27 mouse cellular contexts compared by ENCODE assay signal in the genomic region with DNA sequence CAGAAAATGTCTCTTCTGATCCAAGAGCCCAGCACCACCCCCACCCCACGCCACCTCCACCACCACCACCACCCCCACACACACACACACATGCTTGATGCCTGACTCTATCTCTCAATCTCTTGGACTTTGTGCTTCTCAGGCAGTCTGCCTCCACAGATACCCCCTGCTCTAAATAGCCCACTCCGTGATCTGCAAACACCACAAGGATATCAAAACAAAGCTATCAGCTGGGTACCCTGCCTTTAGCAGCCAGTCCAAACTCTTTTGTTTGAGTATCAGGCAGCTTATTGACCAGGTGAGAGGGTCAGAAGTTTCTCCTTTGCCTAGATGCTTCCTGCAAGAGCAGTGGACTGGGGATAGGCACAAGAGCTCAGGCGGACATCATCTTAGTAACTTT. TPM values are rescaled to one million over a fixed set of nuclear protein-coding genes. Genes with fewer than 3 reads are reported as not detected.
DNase-seq lines count a peak whose midpoint lies in the region; ATAC-seq and TF ChIP-seq lines count a peak whose summit lies in the region.
"Had no signal": no experiment of that assay in that cellular context is flagged by ENCODE, and none has a peak within 500 bp of the region (broad histone marks: within the 10 kb centered on the region; RNA-seq: fewer than 3 reads in every experiment).

No protein-coding gene starts in this region.

- peaks cover 64% of the 10 kb centered on the region for H3K36me3 ChIP-seq in midbrain, embryonic 10.5 days
- no peaks in the 10 kb centered on the region for H3K36me3 ChIP-seq in midbrain, embryonic 14.5 days (ENCODE audit: control insufficient read depth, insufficient read depth, low read length)
- no peaks in the 10 kb centered on the region for H3K36me3 ChIP-seq in stomach, embryonic 15.5 days
- H3K36me3 ChIP-seq: heart, embryonic 12.5 days; heart, embryonic 15.5 days; hindbrain, embryonic 15.5 days had no signal

- DNase-seq in layer of hippocampus, adult 2 months (ENCODE audit: low spot score in 2 of 2): no peak
- no peak for DNase-seq in layer of hippocampus, postnatal 10 days (ENCODE audit: low spot score in 2 of 2)
- no peak for DNase-seq in midbrain, embryonic 10.5 days (ENCODE audit: low spot score)
- DNase-seq in midbrain, embryonic 14.5 days: no peak
- peak; percentile 80 for DNase-seq in yolk sac, embryonic 10.5 days (ENCODE audit: low spot score)
- no peak for DNase-seq in thymus, postnatal 14 days
- no peak for DNase-seq in adipocyte (ENCODE audit: low spot score)
- DNase-seq: adrenal gland, adult 8-10 months; adrenal gland, postnatal 25 days; B cell, adult 2 months; cerebellum, adult 11-12 months; cerebellum, adult 8-10 months; cerebellum, postnatal 10 days; cerebellum, postnatal 36 days; embryo, embryonic 11 days; gastrocnemius, postnatal 14 days; heart, adult 18-20 months; heart, postnatal 10 days; heart, postnatal 36 days had no signal

- WGBS in midbrain, embryonic 10.5 days: 80% methylated on average over 3 of the region's 3 CpGs
- WGBS in midbrain, embryonic 14.5 days: 85% methylated on average over 3 of the region's 3 CpGs
- 59% methylated on average over 3 of the region's 3 CpGs for WGBS in stomach, embryonic 15.5 days

- H3K27me3 ChIP-seq in midbrain, embryonic 10.5 days (ENCODE audit: low read depth, poor library complexity, severe bottlenecking): no peaks in the 10 kb centered on the region
- H3K27me3 ChIP-seq in midbrain, embryonic 14.5 days (ENCODE audit: control insufficient read depth, insufficient read depth, low read length): no peaks in the 10 kb centered on the region
- H3K27me3 ChIP-seq in stomach, embryonic 15.5 days (replicated peaks): no peaks in the 10 kb centered on the region
- H3K27me3 ChIP-seq: CH12.LX; hindbrain, embryonic 15.5 days had no signal

- ATAC-seq in midbrain, embryonic 14.5 days (ENCODE audit: low FRiP score, low TSS enrichment): no peak
- ATAC-seq in stomach, embryonic 15.5 days (ENCODE audit: insufficient read depth, low FRiP score, low read depth): peak; percentile 53; the same call in 1 of the 2 replicates
- ATAC-seq: forebrain, embryonic 13.5 days; forebrain, embryonic 16.5 days had no signal

- H3K4me3 ChIP-seq in layer of hippocampus, adult 2 months: no peak overlapping the region
- no peak overlapping the region for H3K4me3 ChIP-seq in midbrain, embryonic 10.5 days
- H3K4me3 ChIP-seq in midbrain, embryonic 14.5 days (replicated peaks; ENCODE audit: low read depth, low read length): no peak overlapping the region
- H3K4me3 ChIP-seq in stomach, embryonic 15.5 days (replicated peaks): no peak overlapping the region
- H3K4me3 ChIP-seq: forebrain, embryonic 10.5 days; forebrain, embryonic 13.5 days; heart, embryonic 12.5 days; heart, embryonic 15.5 days; hindbrain, embryonic 15.5 days had no signal

- no peak overlapping the region for H3K4me2 ChIP-seq in midbrain, embryonic 14.5 days (ENCODE audit: low read length)
- H3K4me2 ChIP-seq in stomach, embryonic 15.5 days: no peak overlapping the region
- H3K4me2 ChIP-seq: forebrain, embryonic 13.5 days; heart, embryonic 12.5 days; heart, embryonic 15.5 days; hindbrain, embryonic 15.5 days had no signal

- H3K9ac ChIP-seq in midbrain, embryonic 14.5 days (replicated peaks; ENCODE audit: low read length): no peak overlapping the region
- H3K9ac ChIP-seq in stomach, embryonic 15.5 days: no peak overlapping the region
- H3K9ac ChIP-seq: forebrain, embryonic 13.5 days; heart, embryonic 12.5 days; heart, embryonic 15.5 days; hindbrain, embryonic 15.5 days had no signal

- no peaks in the 10 kb centered on the region for H3K9me3 ChIP-seq in midbrain, embryonic 10.5 days (replicated peaks)
- no peaks in the 10 kb centered on the region for H3K9me3 ChIP-seq in midbrain, embryonic 14.5 days (ENCODE audit: control insufficient read depth, low read length)
- H3K9me3 ChIP-seq in stomach, embryonic 15.5 days: no peaks in the 10 kb centered on the region
- H3K9me3 ChIP-seq: forebrain, embryonic 10.5 days; forebrain, embryonic 13.5 days; heart, embryonic 12.5 days; heart, embryonic 15.5 days; hindbrain, embryonic 15.5 days had no signal

- 0 out of 2 replicates have a peak overlapping the region, but pooled peaks have one; percentile 46 for H3K27ac ChIP-seq in layer of hippocampus, adult 2 months
- H3K27ac ChIP-seq in midbrain, embryonic 10.5 days (replicated peaks): 0 out of 2 replicates have a peak overlapping the region, but pooled peaks have one; percentile 15
- H3K27ac ChIP-seq in midbrain, embryonic 14.5 days (replicated peaks; ENCODE audit: low read depth, low read length): no peak overlapping the region
- H3K27ac ChIP-seq in stomach, embryonic 15.5 days: no peak overlapping the region
- H3K27ac ChIP-seq: forebrain, embryonic 10.5 days; forebrain, embryonic 13.5 days; heart, embryonic 15.5 days; hindbrain, embryonic 15.5 days had no signal

- TF ChIP-seq CTCF in layer of hippocampus, adult 2 months (conservative IDR thresholded peaks at IDR 0.05): no peak

- peaks cover 83% of the 10 kb centered on the region for H3K4me1 ChIP-seq in midbrain, embryonic 10.5 days
- 0 out of 2 replicates have a peak, but pooled peaks cover 11% of the 10 kb centered on the region for H3K4me1 ChIP-seq in midbrain, embryonic 14.5 days (ENCODE audit: control insufficient read depth, insufficient read depth, low read length)
- H3K4me1 ChIP-seq in stomach, embryonic 15.5 days: peaks cover 14% of the 10 kb centered on the region

RNA-seq across cellular contexts. Expression of gene Zbtb16, which starts 16.9 kb away (rescaled TPM):
- total RNA-seq in layer of hippocampus, adult 2 months (2021): 100 to 1,000 TPM; 143 to 149 TPM
- total RNA-seq in layer of hippocampus, postnatal 10 days (2021): 10 to 100 TPM; 58.2 to 66.3 TPM
- 39.8 and 48.1 TPM in 2 replicates for polyA plus RNA-seq in midbrain, embryonic 10.5 days (2016; fragmentation: Nextera tagmentation; extraction: Ambion mirVana)
- 6.0 and 7.0 TPM in 2 replicates for polyA plus RNA-seq in midbrain, embryonic 14.5 days (2014; fragmentation: Nextera tagmentation; extraction: Ambion mirVana)
- polyA plus RNA-seq in stomach, embryonic 15.5 days (2015; fragmentation: Nextera tagmentation; extraction: Ambion mirVana): 3.9 and 4.5 TPM in 2 replicates

Comparison
In these comparisons a context has a peak if more than half of its experiments do, and no peak if none do; other contexts are left out.
1. H3K27ac ChIP-seq: peak in layer of hippocampus, adult 2 months (single experiment) and midbrain, embryonic 10.5 days (single experiment); none in midbrain, embryonic 14.5 days (single experiment) and stomach, embryonic 15.5 days (single experiment).